Mouse (Mus musculus) CH12.LX (cell line): ENCODE data around the gene Gm49416.

Experiments used
- BHLHE40 ChIP-seq: IDR thresholded peaks from 2 replicates; pipeline ENCODE4 v1.6.1; 2011; ENCODE audit warnings: mild to moderate bottlenecking, low read depth, low read length, improper control_type of control experiment
- CTCF ChIP-seq, 2 experiments: IDR thresholded peaks in 1 of 2; conservative IDR thresholded peaks in 1 of 2; 2 replicates each; pipeline ENCODE4 v1.5.1; 2011 to 2012; ENCODE audit warnings: low read depth in 2 of 2, low read length in 2 of 2, improper control_type of control experiment in 1 of 2, inconsistent platforms in 1 of 2, mild to moderate bottlenecking in 1 of 2, moderate library complexity in 1 of 2
- E2F4 ChIP-seq: IDR thresholded peaks from 2 replicates; pipeline ENCODE4 v1.6.1; 2011; ENCODE audit warnings: low read depth, low read length, improper control_type of control experiment; ENCODE audit not compliant: insufficient replicate concordance
- EP300 ChIP-seq: IDR thresholded peaks from 2 replicates; pipeline ENCODE4 v1.6.1; 2011; ENCODE audit warnings: low read length, improper control_type of control experiment
- ETS1 ChIP-seq: conservative IDR thresholded peaks from 2 replicates; pipeline ENCODE4 v1.6.1; 2012; ENCODE audit warnings: low read depth, mild to moderate bottlenecking, inconsistent platforms, low read length, improper control_type of control experiment, moderate library complexity
- JUND ChIP-seq: conservative IDR thresholded peaks from 2 replicates; pipeline ENCODE4 v1.6.1; 2011; ENCODE audit warnings: low read depth, low read length, improper control_type of control experiment
- KAT2A ChIP-seq: IDR thresholded peaks from 2 replicates; pipeline ENCODE4 v1.6.1; 2012; ENCODE audit warnings: low read length, improper control_type of control experiment, inconsistent platforms; ENCODE audit not compliant: insufficient replicate concordance
- POLR2A ChIP-seq: IDR thresholded peaks from 2 replicates; pipeline ENCODE4 v1.6.1; 2011; ENCODE audit warnings: low read depth, mild to moderate bottlenecking, improper control_type of control experiment, low read length
- RCOR1 ChIP-seq: conservative IDR thresholded peaks from 2 replicates; pipeline ENCODE4 v1.6.1; 2012; ENCODE audit warnings: low read depth, mild to moderate bottlenecking, inconsistent platforms, low read length, improper control_type of control experiment
- TCF12 ChIP-seq: IDR thresholded peaks from 2 replicates; pipeline ENCODE4 v1.6.1; 2014; ENCODE audit warnings: low read depth, mild to moderate bottlenecking, inconsistent platforms, low read length, improper control_type of control experiment

- TF ChIP-seq BHLHE40 (no peak), KAT2A (no peak), EP300 (no peak), CTCF (conservative IDR thresholded peaks at IDR 0.05 in 1 of 2, IDR thresholded peaks at IDR 0.05 in 1 of 2; ENCODE audit: low read depth in 2 of 2, low read length in 2 of 2) (no peak), POLR2A (no peak), E2F4 (no peak), TCF12 (no peak), JUND (no peak), RCOR1 (no peak), ETS1 (no peak)
Observed at GRCm38 (mm10) chr19:8875031-8875430, 13.7 kb upstream of the Gm49416 start.
